Mouse (Mus musculus) testis, adult 2 months (tissue): ENCODE data around the gene Capzb. TPM values are rescaled to one million over a fixed set of nuclear protein-coding genes. Genes with fewer than 3 reads are reported as not detected.

Experiments
- H3K27ac ChIP-seq: fragments of 200-500 bp; 2 replicates; pipeline ENCODE4 v1.5.1; 2012; ENCODE audit warnings: low read depth, low read length; ENCODE audit not compliant: control insufficient read depth, insufficient read depth
- H3K27me3 ChIP-seq: fragments of 200-500 bp; 2 replicates; pipeline ENCODE4 v1.6.1; 2012; ENCODE audit warnings: mild to moderate bottlenecking, low read length, moderate library complexity; ENCODE audit not compliant: control insufficient read depth, insufficient read depth
- H3K36me3 ChIP-seq: fragments of 200-500 bp; 2 replicates; pipeline ENCODE4 v1.6.1; 2012; ENCODE audit warnings: mild to moderate bottlenecking, low read length; ENCODE audit not compliant: control insufficient read depth, insufficient read depth
- H3K4me1 ChIP-seq: fragments of 200-500 bp; 2 replicates; pipeline ENCODE4 v1.6.1; 2012; ENCODE audit warnings: low read length; ENCODE audit not compliant: control insufficient read depth, insufficient read depth
- H3K4me3 ChIP-seq: fragments of 200-500 bp; 2 replicates; pipeline ENCODE4 v1.5.1; 2012; ENCODE audit warnings: low read depth, mild to moderate bottlenecking, low read length, moderate library complexity, mixed read lengths; ENCODE audit not compliant: control insufficient read depth
- CTCF ChIP-seq: fragments of 200-500 bp; IDR thresholded peaks from 2 replicates; pipeline ENCODE4 v1.5.1; 2012; ENCODE audit warnings: low read depth, mild to moderate bottlenecking, inconsistent platforms, low read length, moderate library complexity; ENCODE audit not compliant: control insufficient read depth, insufficient read depth, insufficient replicate concordance
- POLR2A ChIP-seq: fragments of 200-500 bp; IDR thresholded peaks from 2 replicates; pipeline ENCODE4 v1.6.1; 2012; ENCODE audit warnings: low read depth, mild to moderate bottlenecking, inconsistent platforms, low read length, moderate library complexity; ENCODE audit not compliant: control insufficient read depth
- polyA plus RNA-seq: library from polyadenylated mRNA; depleted of rRNA; stranded (reverse); fragments of >200 nt; gene quantifications from 2 replicates; pipeline ENCODE4 v1.2.3, GENCODE M21; 2012

The Capzb gene
- polyA plus RNA-seq, 1 experiment, result 286 TPM

DNA sequence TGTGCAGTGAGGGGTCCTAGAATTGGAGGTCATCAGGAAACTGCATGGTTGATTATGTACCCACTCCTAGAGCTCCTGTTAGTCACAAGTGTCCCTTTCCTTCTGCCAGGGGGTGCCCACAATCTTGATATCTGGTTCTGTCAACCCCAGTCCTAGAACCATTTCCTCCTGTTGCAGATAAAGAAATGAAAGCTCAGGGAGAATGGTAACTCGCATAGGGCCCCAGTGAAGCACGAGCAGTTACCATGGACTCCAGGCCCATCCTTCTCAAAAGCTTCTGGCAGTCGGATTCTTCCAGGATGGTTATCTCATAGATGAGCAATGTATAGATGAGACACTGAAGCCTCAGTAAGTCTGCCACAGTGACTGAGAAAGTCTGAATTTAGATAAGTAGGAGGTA lies 8.2 kb downstream of the Capzb start:
- Histone ChIP-seq H3K4me3 (no peak overlapping the region), H3K27me3 (no peaks in the 10 kb centered on the region), H3K27ac (no peak overlapping the region), H3K4me1 (peaks cover 20% of the 10 kb centered on the region), H3K36me3 (no peaks in the 10 kb centered on the region)
- TF ChIP-seq CTCF (no peak), POLR2A (no peak)

DNA sequence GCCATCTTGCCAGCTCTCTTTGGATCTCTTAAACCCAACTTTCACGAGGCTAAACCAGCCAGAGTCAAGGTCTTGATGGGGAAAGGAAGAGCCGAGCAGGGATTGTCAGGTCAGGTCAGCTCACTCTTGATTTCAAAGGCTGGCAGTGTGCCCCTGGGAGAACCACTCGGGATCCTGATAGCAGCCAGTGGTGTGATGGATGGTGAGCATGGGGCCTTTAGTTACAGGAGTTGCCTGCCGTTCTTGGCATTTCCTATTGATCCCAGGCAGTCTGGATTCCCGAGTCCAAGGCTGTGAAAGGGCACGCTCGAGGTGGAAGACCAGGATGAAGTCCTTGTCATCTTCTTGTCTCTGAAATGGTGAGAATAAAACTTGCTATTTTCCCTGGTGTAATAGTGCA lies 9.9 kb downstream of the Capzb start:
- H3K36me3 ChIP-seq, result no peaks in the 10 kb centered on the region; the same call in 1 of the 2 replicates
- H3K27ac ChIP-seq, result no peak overlapping the region
- H3K4me3 ChIP-seq, result no peak overlapping the region
- no peaks in the 10 kb centered on the region for H3K27me3 ChIP-seq
- peaks cover 20% of the 10 kb centered on the region for H3K4me1 ChIP-seq
- TF ChIP-seq CTCF (no peak), POLR2A (no peak)

DNA sequence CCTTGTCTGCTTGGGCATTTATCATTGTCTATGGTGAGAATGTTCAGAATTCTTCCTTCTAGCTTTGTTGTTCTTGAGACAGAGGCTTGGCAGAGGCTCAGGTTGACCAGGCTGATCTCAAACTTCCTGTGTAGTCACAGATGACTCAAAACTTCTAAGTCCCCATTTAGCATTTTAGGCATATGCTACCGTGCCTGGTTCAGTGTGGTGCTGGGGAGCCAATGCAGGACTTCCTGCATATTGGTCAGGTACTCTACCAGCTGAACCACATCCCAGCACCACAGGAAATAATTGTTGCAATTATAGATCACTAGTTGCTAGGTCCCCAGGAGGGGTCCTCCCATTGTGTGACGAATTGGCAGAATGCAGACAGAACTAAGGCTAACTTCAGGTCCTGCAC lies 10.7 kb downstream of the Capzb start:
- no peak for TF ChIP-seq POLR2A
- TF ChIP-seq CTCF, result no peak
- H3K4me1 ChIP-seq, result peaks cover 19% of the 10 kb centered on the region
- no peak overlapping the region for H3K27ac ChIP-seq
- H3K4me3 ChIP-seq, result no peak overlapping the region
- H3K36me3 ChIP-seq, result no peaks in the 10 kb centered on the region; the same call in 1 of the 2 replicates
- H3K27me3 ChIP-seq, result no peaks in the 10 kb centered on the region

DNA sequence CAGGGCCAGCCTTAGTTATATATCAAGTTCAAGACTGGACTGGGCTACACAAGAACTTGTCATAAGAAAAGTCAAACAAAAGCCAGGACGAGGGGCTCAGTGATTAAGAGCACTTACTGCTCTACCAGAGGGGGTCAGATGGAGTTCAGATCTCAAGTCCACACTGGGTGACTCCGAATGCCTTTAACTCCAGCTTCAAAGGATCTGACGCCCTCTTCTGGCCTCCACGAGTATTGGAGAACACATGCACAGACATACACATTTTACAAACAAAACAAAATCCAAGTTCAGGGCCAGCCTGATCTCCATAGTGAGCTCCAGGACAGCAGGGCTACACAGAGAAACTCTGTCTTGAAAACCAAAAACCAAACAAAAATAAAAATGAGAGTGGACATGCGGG lies 13.1 kb downstream of the Capzb start:
- Histone ChIP-seq H3K27me3 (no peaks in the 10 kb centered on the region), H3K27ac (no peak overlapping the region), H3K36me3 (no peaks in the 10 kb centered on the region; the same call in 1 of the 2 replicates), H3K4me1 (peaks cover 15% of the 10 kb centered on the region), H3K4me3 (peak overlapping the region; percentile 76)
- TF ChIP-seq POLR2A (no peak), CTCF (no peak)

GRCm38 (mm10) chr4:139206353-139207045 lies 13.8 kb downstream of the Capzb start:
- H3K4me1 ChIP-seq, result peaks cover 15% of the 10 kb centered on the region
- H3K27ac ChIP-seq, result no peak overlapping the region
- H3K36me3 ChIP-seq, result no peaks in the 10 kb centered on the region; the same call in 1 of the 2 replicates
- TF ChIP-seq POLR2A (no peak), CTCF (no peak)
- H3K4me3 ChIP-seq, result peak overlapping the region; percentile 76
- no peaks in the 10 kb centered on the region for H3K27me3 ChIP-seq

DNA sequence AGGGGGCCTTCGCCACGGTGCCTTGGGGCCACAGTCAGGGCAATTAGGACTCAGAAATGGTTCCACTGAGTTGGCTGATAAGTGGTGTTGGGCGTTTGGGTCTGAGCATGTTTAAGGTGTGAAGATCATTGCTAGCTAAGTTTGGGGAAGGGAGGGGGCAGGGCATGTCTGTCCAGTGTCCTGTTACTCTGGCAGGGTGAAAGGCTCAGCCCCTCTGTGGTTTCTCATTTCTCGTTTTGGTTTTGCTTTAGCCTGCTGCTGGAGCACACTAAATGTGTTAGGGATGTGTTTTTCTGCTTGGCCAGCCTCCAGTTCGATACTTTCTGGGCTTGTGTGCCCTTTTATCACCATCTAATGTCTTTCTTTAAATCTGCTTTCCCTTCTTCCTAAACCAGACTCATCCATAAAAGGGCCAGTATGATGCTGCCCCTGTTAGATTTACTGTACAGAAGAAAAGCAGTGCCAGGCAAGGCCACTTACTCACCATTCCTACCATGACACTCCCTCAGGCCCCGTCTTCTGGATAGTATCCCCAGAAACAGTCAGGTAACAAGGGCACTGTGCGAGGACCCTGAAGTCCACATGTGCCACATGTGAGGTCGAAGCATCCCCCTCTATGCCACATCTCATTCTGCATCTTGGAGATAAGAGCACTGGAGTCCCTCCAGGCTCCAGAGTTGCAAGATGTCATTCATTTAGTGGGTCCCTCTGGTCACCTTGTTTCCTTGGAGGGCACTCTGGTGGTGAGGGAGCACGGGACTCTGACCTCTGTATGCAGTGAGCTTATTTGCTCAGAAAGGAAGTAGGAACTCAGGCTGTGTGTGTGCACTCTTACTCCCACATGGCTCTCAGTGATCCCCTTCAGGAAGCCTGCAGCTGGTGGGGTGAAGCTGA lies 15.8 kb downstream of the Capzb start:
- Histone ChIP-seq H3K27me3 (no peaks in the 10 kb centered on the region), H3K4me3 (no peak overlapping the region), H3K27ac (peak overlapping the region; percentile 26; the same call in 1 of the 2 replicates), H3K4me1 (peaks cover 14% of the 10 kb centered on the region), H3K36me3 (no peaks in the 10 kb centered on the region; the same call in 1 of the 2 replicates)
- TF ChIP-seq CTCF (no peak), POLR2A (no peak)
